Mouse (Mus musculus): ENCODE results near the gene Exoc3l2. TPM values are rescaled to one million over a fixed set of nuclear protein-coding genes. Genes with fewer than 3 reads are reported as not detected.
"Not testable (repeated sequence)": the region's sequence is repeated elsewhere in the genome, so short reads cannot be mapped to it uniquely, and the experiment has no call there.

The Exoc3l2 gene
- polyA plus RNA-seq, 1 experiment from 2014 or later, result 8.0 TPM

GRCm38 (mm10) chr7:19508150-19508923 lies 45.2 kb downstream of the Exoc3l2 start, which contains the start of the genes Bloc1s3 and Trappc6a:
Bloc1s3 (minus strand) TSS chr7:19508367.
Trappc6a (plus strand) TSS chr7:19508395.
- Histone ChIP-seq H3K4me1 (replicated peaks; ENCODE audit: insufficient read depth, low read length) (peaks cover 15% of the 10 kb centered on the region; the same call in 1 of the 2 replicates), H3K27ac (peak within 1 kb of the TSS; percentile 84), H3K9me3 (replicated peaks; ENCODE audit: low read length) (no peaks in the 10 kb centered on the region), H3K4me2 (ENCODE audit: low read length) (peak within 1 kb of the TSS; percentile 94), H3K27me3 (ENCODE audit: insufficient read depth, low read length) (no peaks in the 10 kb centered on the region), H3K9ac (ENCODE audit: low read depth, low read length) (peak within 1 kb of the TSS; percentile 69), H3K4me3 (replicated peaks; ENCODE audit: low read depth, low read length) (peak within 1 kb of the TSS; percentile 57), H3K36me3 (ENCODE audit: insufficient read depth, low read length) (no peaks in the 10 kb centered on the region)
- WGBS, result under 1% methylated on average over 56 of the region's 56 CpGs
- TF ChIP-seq CTCF (IDR thresholded peaks at IDR 0.05; ENCODE audit: low read depth), result 0 out of 2 replicates have a peak, but pooled peaks have one; percentile 12
- ATAC-seq (replicated peaks; ENCODE audit: low FRiP score, low read depth) (peak; percentile 91), DNase-seq (ENCODE audit: low spot score) (peak; percentile 97)

GRCm38 (mm10) chr7:19508924-19509568 lies 45.9 kb downstream of the Exoc3l2 start:
- DNase-seq (ENCODE audit: low spot score) (no peak), ATAC-seq (replicated peaks; ENCODE audit: low FRiP score, low read depth) (0 out of 2 replicates have a peak, but pooled peaks have one; percentile 0)

GRCm38 (mm10) chr7:19509786-19510185 lies 46.7 kb downstream of the Exoc3l2 start:
- no peak overlapping the region for H3K27ac ChIP-seq
- H3K4me2 ChIP-seq (ENCODE audit: low read length), result peak overlapping the region; percentile 94; the same call in 1 of the 2 replicates
- no peaks in the 10 kb centered on the region for H3K27me3 ChIP-seq (ENCODE audit: insufficient read depth, low read length)
- H3K4me3 ChIP-seq (replicated peaks; ENCODE audit: low read depth, low read length), result no peak overlapping the region
- peaks cover 15% of the 10 kb centered on the region; the same call in 1 of the 2 replicates for H3K4me1 ChIP-seq (replicated peaks; ENCODE audit: insufficient read depth, low read length)
- H3K36me3 ChIP-seq (ENCODE audit: insufficient read depth, low read length), result no peaks in the 10 kb centered on the region
- 91% methylated on average over 7 of the region's 7 CpGs for WGBS
- ATAC-seq (replicated peaks; ENCODE audit: low FRiP score, low read depth) (no peak), DNase-seq (ENCODE audit: low spot score) (no peak)
- TF ChIP-seq CTCF (IDR thresholded peaks at IDR 0.05; ENCODE audit: low read depth), result no peak
- no peaks in the 10 kb centered on the region for H3K9me3 ChIP-seq (replicated peaks; ENCODE audit: low read length)
- H3K9ac ChIP-seq (ENCODE audit: low read depth, low read length), result no peak overlapping the region

More at GRCm38 (mm10) chr7:19508924-19509568, 45.9 kb downstream of the Exoc3l2 start:
- Histone ChIP-seq H3K27ac (peak overlapping the region; percentile 84; the same call in 1 of the 2 replicates), H3K4me1 (replicated peaks; ENCODE audit: insufficient read depth, low read length) (peaks cover 15% of the 10 kb centered on the region; the same call in 1 of the 2 replicates), H3K27me3 (ENCODE audit: insufficient read depth, low read length) (no peaks in the 10 kb centered on the region), H3K36me3 (ENCODE audit: insufficient read depth, low read length) (no peaks in the 10 kb centered on the region), H3K4me3 (replicated peaks; ENCODE audit: low read depth, low read length) (peak overlapping the region; percentile 57), H3K9me3 (replicated peaks; ENCODE audit: low read length) (no peaks in the 10 kb centered on the region), H3K9ac (ENCODE audit: low read depth, low read length) (peak overlapping the region; percentile 60), H3K4me2 (ENCODE audit: low read length) (peak overlapping the region; percentile 94)
- 5% methylated on average over 15 of the region's 15 CpGs for WGBS
- no peak for TF ChIP-seq CTCF (IDR thresholded peaks at IDR 0.05; ENCODE audit: low read depth)

GRCm38 (mm10) chr7:19511934-19512333 lies 48.8 kb downstream of the Exoc3l2 start:
- H3K9me3 ChIP-seq (replicated peaks; ENCODE audit: low read length); H3K4me3 ChIP-seq (replicated peaks; ENCODE audit: low read depth, low read length); H3K4me2 ChIP-seq (ENCODE audit: low read length); H3K27me3 ChIP-seq (ENCODE audit: insufficient read depth, low read length); H3K36me3 ChIP-seq (ENCODE audit: insufficient read depth, low read length); DNase-seq (ENCODE audit: low spot score); ATAC-seq (replicated peaks; ENCODE audit: low FRiP score, low read depth); H3K27ac ChIP-seq; H3K9ac ChIP-seq (ENCODE audit: low read depth, low read length): not testable (repeated sequence)
- peaks cover 13% of the 10 kb centered on the region; the same call in 1 of the 2 replicates for H3K4me1 ChIP-seq (replicated peaks; ENCODE audit: insufficient read depth, low read length)
- WGBS, result 73% methylated on average over 6 of the region's 7 CpGs

- ATAC-seq (replicated peaks; ENCODE audit: low FRiP score, low read depth), result no peak
- Histone ChIP-seq H3K9me3 (replicated peaks; ENCODE audit: low read length) (no peaks in the 10 kb centered on the region), H3K27ac (no peak overlapping the region), H3K27me3 (ENCODE audit: insufficient read depth, low read length) (no peaks in the 10 kb centered on the region), H3K36me3 (ENCODE audit: insufficient read depth, low read length) (no peaks in the 10 kb centered on the region), H3K4me2 (ENCODE audit: low read length) (no peak overlapping the region), H3K4me1 (replicated peaks; ENCODE audit: insufficient read depth, low read length) (peaks cover 8% of the 10 kb centered on the region; the same call in 1 of the 2 replicates), H3K4me3 (replicated peaks; ENCODE audit: low read depth, low read length) (no peak overlapping the region), H3K9ac (ENCODE audit: low read depth, low read length) (no peak overlapping the region)
- no peak for TF ChIP-seq CTCF (IDR thresholded peaks at IDR 0.05; ENCODE audit: low read depth)
- DNase-seq (ENCODE audit: low spot score), result no peak
- 74% methylated on average over 6 of the region's 6 CpGs for WGBS
Observed at GRCm38 (mm10) chr7:19512353-19512752, 49.2 kb downstream of the Exoc3l2 start.

GRCm38 (mm10) chr7:19517652-19518365 lies 54.7 kb downstream of the Exoc3l2 start, which contains the start of gene Nkpd1:
Nkpd1 (plus strand) TSS chr7:19517838.
- H3K4me1 ChIP-seq (replicated peaks; ENCODE audit: insufficient read depth, low read length), result peaks cover 8% of the 10 kb centered on the region
- DNase-seq (ENCODE audit: low spot score), result no peak
- H3K36me3 ChIP-seq (ENCODE audit: insufficient read depth, low read length), result no peaks in the 10 kb centered on the region
- WGBS, result 3% methylated on average over 23 of the region's 29 CpGs
- peaks cover 31% of the 10 kb centered on the region for H3K27me3 ChIP-seq (ENCODE audit: insufficient read depth, low read length)
- peak within 1 kb of the TSS; percentile 37 for H3K4me2 ChIP-seq (ENCODE audit: low read length)
- ATAC-seq (replicated peaks; ENCODE audit: low FRiP score, low read depth), result no peak
- H3K27ac ChIP-seq, result no peak within 1 kb of the TSS
- no peaks in the 10 kb centered on the region for H3K9me3 ChIP-seq (replicated peaks; ENCODE audit: low read length)
- TF ChIP-seq CTCF (IDR thresholded peaks at IDR 0.05; ENCODE audit: low read depth), result peak; percentile 51; the same call in 1 of the 2 replicates
- no peak within 1 kb of the TSS for H3K4me3 ChIP-seq (replicated peaks; ENCODE audit: low read depth, low read length)
- H3K9ac ChIP-seq (ENCODE audit: low read depth, low read length), result no peak within 1 kb of the TSS
